Mouse (Mus musculus) heart, embryonic 12.5 days (tissue): Measurements from ENCODE around the gene Zmynd15. TPM values are rescaled to one million over a fixed set of nuclear protein-coding genes. Genes with fewer than 3 reads are reported as not detected.

Experiments
- ATAC-seq: fragments of 200-750 bp; cut with Nextera tagmentation; 2 replicates; pipeline ENCODE4 v1.8.0; 2017; ENCODE audit warnings: moderate TSS enrichment, moderate library complexity; ENCODE audit not compliant: insufficient number of reproducible peaks, low FRiP score
- H3K27ac ChIP-seq: fragments of 300-500 bp; sonication (generic); 2 replicates; pipeline ENCODE4 v1.5.1; 2016; ENCODE audit warnings: mild to moderate bottlenecking, moderate library complexity; ENCODE audit not compliant: poor library complexity, severe bottlenecking
- H3K27me3 ChIP-seq: fragments of 300-500 bp; sonication (generic); replicated peaks from 2 replicates; pipeline ENCODE4 v1.6.1; 2016; ENCODE audit warnings: mild to moderate bottlenecking, moderate library complexity
- H3K36me3 ChIP-seq: fragments of 300-500 bp; sonication (generic); 2 replicates; pipeline ENCODE4 v1.6.1; 2016; ENCODE audit warnings: mild to moderate bottlenecking, moderate library complexity
- H3K4me1 ChIP-seq: fragments of 300-500 bp; sonication (generic); replicated peaks from 2 replicates; pipeline ENCODE4 v1.6.1; 2016; ENCODE audit warnings: mild to moderate bottlenecking
- H3K4me2 ChIP-seq: fragments of 300-500 bp; sonication (generic); 2 replicates; pipeline ENCODE4 v1.6.1; 2016; ENCODE audit warnings: mild to moderate bottlenecking, moderate library complexity
- H3K4me3 ChIP-seq: fragments of 300-500 bp; sonication (generic); 2 replicates; pipeline ENCODE4 v1.5.1; 2016; ENCODE audit warnings: mild to moderate bottlenecking
- H3K9ac ChIP-seq: fragments of 300-500 bp; sonication (generic); 2 replicates; pipeline ENCODE4 v1.6.1; 2016; ENCODE audit warnings: mild to moderate bottlenecking, moderate library complexity
- H3K9me3 ChIP-seq: fragments of 300-500 bp; sonication (generic); replicated peaks from 2 replicates; pipeline ENCODE4 v1.6.1; 2016; ENCODE audit warnings: mild to moderate bottlenecking, moderate library complexity
- WGBS: fragments of 180-500 bp; shearing (Covaris S2); methylation state at CpG from one replicate; pipeline ENCODE4 v1.1.7; 2016; 5-methylcytosine and 5-hydroxymethylcytosine counted together
- microRNA-seq: library from miRNA; unstranded; fragments of <30 nt; microRNA quantifications from one replicate; pipeline ENCODE4, GENCODE M21; 2017
- polyA plus RNA-seq: library from polyadenylated mRNA; unstranded; fragments of >200 nt; fragmentation: Nextera tagmentation; extraction: Ambion mirVana; gene quantifications from 2 replicates; pipeline ENCODE4 v1.2.1, GENCODE M21; 2016

Gene Zmynd15
- polyA plus RNA-seq, 1 experiment from 2014 or later: 1.9 TPM

DNA sequence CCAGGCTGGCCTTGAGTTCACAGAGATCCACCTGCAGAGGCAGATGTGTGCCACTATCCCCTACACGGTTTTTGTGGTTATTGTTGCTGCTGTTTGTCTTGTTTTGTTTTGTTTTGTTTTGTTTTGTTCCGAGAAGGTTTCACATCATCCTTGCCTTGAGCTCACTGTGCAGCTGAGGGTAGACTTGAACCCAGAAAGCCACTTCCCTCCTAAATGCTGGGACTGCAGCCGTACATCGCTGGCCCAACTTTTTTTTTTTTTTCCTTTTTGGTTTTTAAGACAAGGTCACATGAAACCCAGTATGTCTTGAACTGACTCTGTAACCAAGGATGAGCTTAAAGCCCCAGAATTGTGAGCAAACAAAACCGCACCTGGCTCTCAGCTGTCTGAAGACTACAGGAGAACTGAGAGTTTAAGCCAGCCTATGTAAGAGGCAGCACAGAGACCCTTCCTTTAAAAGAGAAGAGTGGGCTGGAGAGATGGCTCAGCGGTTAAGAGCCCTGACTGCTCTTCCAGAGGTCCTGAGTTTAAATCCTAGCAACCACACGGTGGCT, 47.8 kb downstream of the Zmynd15 start:
- H3K4me1 ChIP-seq: 0 out of 2 replicates have a peak, but pooled peaks cover 4% of the 10 kb centered on the region
- no peaks in the 10 kb centered on the region for H3K9me3 ChIP-seq
- H3K27ac ChIP-seq: no peak overlapping the region
- H3K9ac ChIP-seq: no peak overlapping the region
- ATAC-seq: no peak
- no peak overlapping the region for H3K4me2 ChIP-seq
- WGBS: 62% methylated on average over 7 of the region's 7 CpGs
- no peak overlapping the region for H3K4me3 ChIP-seq
- no peaks in the 10 kb centered on the region for H3K36me3 ChIP-seq
- peaks cover 33% of the 10 kb centered on the region for H3K27me3 ChIP-seq

DNA sequence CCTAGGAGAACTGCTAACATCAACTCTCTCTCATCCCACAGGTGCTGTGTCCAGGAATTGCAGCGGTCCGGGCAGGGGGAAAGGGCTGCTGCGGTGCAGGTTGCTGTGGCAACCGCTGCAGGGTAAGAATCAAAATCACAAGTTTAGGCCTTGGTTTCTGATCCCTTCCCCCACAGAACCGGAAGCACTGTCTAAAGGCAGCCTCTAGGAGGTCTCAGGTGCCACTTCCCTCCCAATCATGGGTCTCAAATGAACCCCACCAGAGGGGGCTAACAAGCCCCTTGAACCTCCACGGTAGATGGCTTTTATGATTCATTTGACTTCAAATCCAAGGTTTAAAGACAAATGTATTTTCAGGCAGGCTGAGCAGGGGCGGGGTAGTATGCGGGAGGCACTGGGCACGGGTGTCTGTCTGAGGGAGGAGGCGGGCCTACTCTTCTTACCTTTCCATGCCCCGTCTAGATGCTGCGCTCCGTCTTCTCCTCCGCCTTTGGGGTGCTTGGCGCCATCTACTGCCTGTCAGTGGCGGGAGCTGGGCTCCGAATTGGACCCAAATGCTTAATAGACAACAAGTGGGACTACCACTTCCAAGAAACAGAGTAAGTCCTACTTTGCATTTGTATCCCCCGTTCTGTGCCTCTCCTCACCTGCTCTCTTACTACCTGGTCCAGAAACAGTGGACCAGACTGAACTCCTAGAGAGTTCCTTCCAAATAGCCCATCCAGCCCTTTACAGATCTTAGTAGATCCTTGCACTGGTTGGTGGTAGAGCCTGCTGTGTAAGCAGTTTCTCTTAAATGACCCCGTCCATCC, 50.7 kb downstream of the Zmynd15 start:
- Histone ChIP-seq H3K36me3 (no peaks in the 10 kb centered on the region), H3K9me3 (no peaks in the 10 kb centered on the region), H3K4me3 (no peak overlapping the region), H3K4me1 (0 out of 2 replicates have a peak, but pooled peaks cover 3% of the 10 kb centered on the region), H3K27ac (no peak overlapping the region), H3K27me3 (peaks cover 33% of the 10 kb centered on the region), H3K4me2 (peak overlapping the region; percentile 35), H3K9ac (no peak overlapping the region)
- no peak for ATAC-seq
- 11% methylated on average over 19 of the region's 19 CpGs for WGBS

DNA sequence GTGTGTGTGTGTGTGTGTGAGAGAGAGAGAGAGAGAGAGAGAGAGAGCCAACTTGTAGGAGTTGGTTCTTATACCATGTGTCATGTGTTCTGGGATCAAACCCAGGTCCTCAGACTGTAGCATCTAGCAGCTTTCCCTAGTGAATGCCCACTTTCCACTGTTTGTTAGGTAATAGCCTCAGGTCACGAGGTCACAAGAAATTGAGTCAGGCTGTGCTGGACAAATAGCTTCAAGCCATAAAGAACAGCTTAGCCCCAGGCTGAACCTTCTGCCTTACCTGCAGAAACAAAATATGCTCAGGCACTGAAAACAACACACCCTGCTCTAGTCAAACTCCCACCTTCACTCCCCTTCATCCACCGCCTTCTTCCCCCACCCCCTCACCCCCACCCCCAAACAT, 52.0 kb downstream of the Zmynd15 start:
- no peak for ATAC-seq
- Histone ChIP-seq H3K36me3 (no peaks in the 10 kb centered on the region), H3K4me3 (no peak overlapping the region), H3K27ac (no peak overlapping the region), H3K4me2 (no peak overlapping the region), H3K9ac (no peak overlapping the region), H3K4me1 (no peaks in the 10 kb centered on the region), H3K9me3 (no peaks in the 10 kb centered on the region), H3K27me3 (peaks cover 29% of the 10 kb centered on the region)
- 76% methylated on average over 2 of the region's 2 CpGs for WGBS

DNA sequence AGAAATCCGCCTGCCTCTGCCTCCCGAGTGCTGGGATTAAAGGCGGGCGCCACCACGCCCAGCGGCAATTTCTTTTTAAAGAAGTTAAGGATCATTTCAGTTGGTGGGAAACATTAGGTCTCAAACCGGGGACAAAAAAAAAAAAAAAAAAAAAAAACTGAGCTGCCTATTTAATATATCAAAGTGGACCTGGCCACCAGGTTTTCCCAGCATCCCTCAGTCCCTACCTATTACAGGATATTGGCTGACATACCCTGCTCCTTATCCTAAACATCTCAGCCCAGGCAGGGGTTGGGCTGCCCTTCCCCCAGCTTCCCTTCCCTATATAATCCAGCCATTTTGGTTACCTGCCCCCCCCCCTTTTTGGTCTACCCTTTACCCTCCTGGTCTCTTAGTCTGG, 52.6 kb downstream of the Zmynd15 start:
- Histone ChIP-seq H3K4me1 (no peaks in the 10 kb centered on the region), H3K9ac (no peak overlapping the region), H3K4me3 (no peak overlapping the region), H3K9me3 (no peaks in the 10 kb centered on the region), H3K4me2 (no peak overlapping the region), H3K36me3 (no peaks in the 10 kb centered on the region), H3K27ac (no peak overlapping the region), H3K27me3 (peaks cover 29% of the 10 kb centered on the region)
- 88% methylated on average over 7 of the region's 7 CpGs for WGBS
- no peak for ATAC-seq

DNA sequence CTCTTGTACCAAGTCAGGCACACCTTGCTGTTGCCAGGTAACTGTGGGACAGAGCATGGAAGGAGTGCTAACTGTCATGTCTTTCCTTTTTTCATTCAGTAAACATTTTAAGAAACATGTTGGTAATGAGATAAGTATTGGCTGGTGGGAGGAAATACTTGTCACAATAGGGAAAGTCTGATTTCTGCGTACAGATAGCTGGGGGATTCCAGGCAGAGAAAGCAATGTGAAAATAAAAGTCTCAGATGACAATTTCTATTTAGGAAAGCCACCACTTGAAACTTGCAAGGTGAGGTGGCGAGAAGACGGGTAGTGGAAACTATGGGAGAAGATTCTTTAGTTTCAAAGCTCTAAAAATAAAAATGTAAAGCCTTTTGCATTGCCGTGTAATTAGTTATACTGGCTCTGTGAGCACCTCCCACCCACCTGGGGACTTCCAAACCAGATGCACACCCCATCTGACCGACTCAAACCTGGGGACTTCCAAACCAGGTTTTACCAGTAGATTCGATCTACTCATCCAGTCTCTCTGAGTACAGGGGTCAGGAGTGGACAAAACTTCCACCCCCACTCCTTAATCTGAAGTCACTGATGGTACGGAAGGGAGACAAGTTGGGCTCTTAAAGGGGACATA, 53.6 kb downstream of the Zmynd15 start:
- no peak for ATAC-seq
- H3K9ac ChIP-seq: no peak overlapping the region
- no peaks in the 10 kb centered on the region for H3K4me1 ChIP-seq
- no peak overlapping the region for H3K4me2 ChIP-seq
- no peaks in the 10 kb centered on the region for H3K36me3 ChIP-seq
- no peak overlapping the region for H3K4me3 ChIP-seq
- no peak overlapping the region for H3K27ac ChIP-seq
- H3K9me3 ChIP-seq: no peaks in the 10 kb centered on the region
- 67% methylated on average over 7 of the region's 7 CpGs for WGBS
- peaks cover 28% of the 10 kb centered on the region for H3K27me3 ChIP-seq

DNA sequence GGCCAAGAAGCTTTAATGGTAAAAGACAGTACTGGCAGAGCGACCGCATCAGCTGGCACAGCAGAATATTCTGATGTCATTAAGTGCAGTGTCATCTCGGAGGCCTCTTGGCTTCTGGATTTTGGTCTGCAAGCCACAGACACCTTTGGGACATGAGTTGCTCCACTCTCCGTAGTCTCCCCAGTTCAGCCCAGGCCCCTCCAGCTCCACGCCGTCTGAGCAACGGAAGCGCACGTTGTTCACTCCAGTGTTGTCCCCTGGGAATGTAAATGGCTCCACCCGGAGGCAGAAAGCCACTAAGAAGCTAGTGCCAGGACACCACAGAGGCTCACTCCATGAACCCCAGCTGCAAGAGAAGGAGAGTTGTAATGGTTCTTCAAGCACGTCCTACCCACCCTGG, 54.3 kb downstream of the Zmynd15 start:
- WGBS: 61% methylated on average over 11 of the region's 11 CpGs
- Histone ChIP-seq H3K27me3 (peaks cover 21% of the 10 kb centered on the region), H3K4me3 (no peak overlapping the region), H3K4me1 (no peaks in the 10 kb centered on the region), H3K27ac (no peak overlapping the region), H3K9me3 (no peaks in the 10 kb centered on the region), H3K4me2 (no peak overlapping the region), H3K9ac (no peak overlapping the region), H3K36me3 (no peaks in the 10 kb centered on the region)
- no peak for ATAC-seq

DNA sequence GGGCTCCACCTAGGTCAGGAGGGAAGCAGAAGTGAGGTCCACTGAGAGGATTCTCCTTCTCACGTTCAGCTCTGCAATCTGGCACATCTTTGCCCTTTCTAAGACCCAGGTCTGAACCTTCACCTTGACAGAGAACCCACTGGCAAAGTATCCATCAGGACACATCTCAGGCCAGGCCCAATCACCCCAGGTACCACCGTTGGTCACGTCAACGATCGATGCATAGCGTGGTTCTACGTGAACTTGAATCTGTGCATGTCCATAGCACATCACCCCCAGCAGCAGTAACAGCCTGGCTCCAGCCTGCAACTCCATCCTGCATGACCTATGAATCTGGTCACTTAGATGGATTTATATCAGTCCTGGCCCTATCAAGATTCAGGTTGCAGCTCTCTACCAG, 55.1 kb downstream of the Zmynd15 start, which contains the start of gene Vmo1:
TSS of gene Vmo1 (minus strand) at position 329 of the 400 bp plus-strand sequence.
- Histone ChIP-seq H3K4me1 (no peaks in the 10 kb centered on the region), H3K9ac (no peak within 1 kb of the TSS), H3K4me2 (no peak within 1 kb of the TSS), H3K9me3 (no peaks in the 10 kb centered on the region), H3K4me3 (no peak within 1 kb of the TSS), H3K36me3 (no peaks in the 10 kb centered on the region), H3K27ac (no peak within 1 kb of the TSS), H3K27me3 (peaks cover 17% of the 10 kb centered on the region)
- no peak for ATAC-seq
- 86% methylated on average over 7 of the region's 7 CpGs for WGBS

Small RNA genes lying within 50 kb of the gene (microRNA-seq; reads per million reads assigned to microRNA genes)
- not detected for gene Mir7115

Other genes with a start within 250 kb of the Zmynd15 start
- 0.41 and 1.1 TPM in 2 replicates for gene Slc16a11, start 246.7 kb upstream of the Zmynd15 start, polyA plus RNA-seq
- gene Slc16a13, start 238.4 kb upstream of the Zmynd15 start, polyA plus RNA-seq: 7.7 and 9.1 TPM in 2 replicates
- gene Bcl6b, start 229.6 kb upstream of the Zmynd15 start, polyA plus RNA-seq: 17.6 and 19.6 TPM in 2 replicates
- gene 0610010K14Rik, start 221.5 kb upstream of the Zmynd15 start, polyA plus RNA-seq: 125 and 126 TPM in 2 replicates
- gene Gm21988, start 219.6 kb upstream of the Zmynd15 start, polyA plus RNA-seq: 9.0 and 9.5 TPM in 2 replicates
- gene Rnasek, start 219.6 kb upstream of the Zmynd15 start, polyA plus RNA-seq: 204 and 207 TPM in 2 replicates
- gene Alox12, start 204.1 kb upstream of the Zmynd15 start, polyA plus RNA-seq: 3.8 and 7.8 TPM in 2 replicates
- not detected in 2 replicates for gene Alox12e, start 136.8 kb upstream of the Zmynd15 start, polyA plus RNA-seq
- gene Alox15, start 107.4 kb upstream of the Zmynd15 start, polyA plus RNA-seq: 0.06 TPM in 1 of 2 replicates, not detected in the other
- gene Pelp1, start 49.4 kb upstream of the Zmynd15 start, polyA plus RNA-seq: 28.4 and 29.3 TPM in 2 replicates
- 13.5 TPM in 2 replicates for gene Arrb2, start 26.8 kb upstream of the Zmynd15 start, polyA plus RNA-seq
- gene Med11, start 7.5 kb upstream of the Zmynd15 start, polyA plus RNA-seq: 22.6 and 24.0 TPM in 2 replicates
- gene Cxcl16, start 551 bp downstream of the Zmynd15 start, polyA plus RNA-seq: 6.1 and 8.6 TPM in 2 replicates
- gene Tm4sf5, start 45.8 kb downstream of the Zmynd15 start, polyA plus RNA-seq: 9.7 and 11.3 TPM in 2 replicates
- 0.30 and 0.54 TPM in 2 replicates for gene Vmo1, start 55.2 kb downstream of the Zmynd15 start, polyA plus RNA-seq
- 0.23 and 0.65 TPM in 2 replicates for gene Gltpd2, start 59.8 kb downstream of the Zmynd15 start, polyA plus RNA-seq
- gene Psmb6, start 65.9 kb downstream of the Zmynd15 start, polyA plus RNA-seq: 575 and 577 TPM in 2 replicates
- gene Gm40193, start 73.5 kb downstream of the Zmynd15 start, polyA plus RNA-seq: not detected in 2 replicates
- 12.6 TPM in 2 replicates for gene Pld2, start 80.6 kb downstream of the Zmynd15 start, polyA plus RNA-seq
- gene Mink1, start 103.4 kb downstream of the Zmynd15 start, polyA plus RNA-seq: 13.7 and 14.8 TPM in 2 replicates
- not detected in 2 replicates for gene 4930544D05Rik, start 156.4 kb downstream of the Zmynd15 start, polyA plus RNA-seq
- 0.37 TPM in 1 of 2 replicates, not detected in the other for gene Chrne, start 159.8 kb downstream of the Zmynd15 start, polyA plus RNA-seq
- 1.4 and 2.2 TPM in 2 replicates for gene Gp1ba, start 179.7 kb downstream of the Zmynd15 start, polyA plus RNA-seq
- 67.4 and 70.1 TPM in 2 replicates for gene Rnf167, start 187.8 kb downstream of the Zmynd15 start, polyA plus RNA-seq
- 227 and 229 TPM in 2 replicates for gene Slc25a11, start 188.0 kb downstream of the Zmynd15 start, polyA plus RNA-seq
- 1,661 and 1,678 TPM in 2 replicates for gene Pfn1, start 195.2 kb downstream of the Zmynd15 start, polyA plus RNA-seq
- 238 and 239 TPM in 2 replicates for gene Eno3, start 197.8 kb downstream of the Zmynd15 start, polyA plus RNA-seq
- gene Spag7, start 210.0 kb downstream of the Zmynd15 start, polyA plus RNA-seq: 164 and 170 TPM in 2 replicates
- 10.9 and 16.5 TPM in 2 replicates for gene Camta2, start 228.7 kb downstream of the Zmynd15 start, polyA plus RNA-seq
- 1.7 and 1.8 TPM in 2 replicates for gene Inca1, start 240.7 kb downstream of the Zmynd15 start, polyA plus RNA-seq
- 3.9 and 4.5 TPM in 2 replicates for gene Kif1c, start 241.1 kb downstream of the Zmynd15 start, polyA plus RNA-seq